Mouse (Mus musculus): ENCODE measurements at regions not wholly inside any gene's neighbourhood (a gene's known extent, or its start where the extent isn't known, plus 50 kb on each side); places are given as distances from the start of the nearest gene placed in this dataset.

DNA sequence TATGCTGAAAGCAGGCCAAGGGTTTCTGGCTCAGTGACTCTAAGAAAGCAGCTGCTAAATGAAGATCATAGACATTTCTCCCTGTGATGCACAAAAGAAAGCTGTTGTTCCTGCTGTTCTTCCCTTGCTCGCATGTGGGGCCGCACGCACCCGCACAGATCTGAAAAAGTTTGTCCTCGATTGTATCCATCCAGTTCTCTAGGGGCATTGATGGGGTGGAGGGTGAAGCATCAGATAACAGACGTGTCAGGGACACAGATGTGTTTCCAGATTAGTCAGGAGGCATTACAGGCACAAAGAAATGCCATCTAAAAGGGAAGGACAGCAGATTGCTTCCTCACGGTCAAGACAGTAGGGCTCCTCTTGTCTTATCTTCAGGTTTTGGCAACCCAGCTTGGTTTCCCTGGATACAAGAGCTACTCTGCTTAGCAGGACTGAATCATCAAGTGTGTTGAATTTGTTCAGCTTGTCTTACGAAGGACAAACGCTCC is 2001.3 kb downstream of the Pcdh9 start:
- DNase-seq (ENCODE audit: low spot score in 2 of 2), result peak; percentile 26 to 87
- intact Hi-C loops (cut with DNase I), result loop anchor here (2.0 kb wide), 1 partner anchor 428 kb away; no protein-coding TSS in a partner anchor

DNA sequence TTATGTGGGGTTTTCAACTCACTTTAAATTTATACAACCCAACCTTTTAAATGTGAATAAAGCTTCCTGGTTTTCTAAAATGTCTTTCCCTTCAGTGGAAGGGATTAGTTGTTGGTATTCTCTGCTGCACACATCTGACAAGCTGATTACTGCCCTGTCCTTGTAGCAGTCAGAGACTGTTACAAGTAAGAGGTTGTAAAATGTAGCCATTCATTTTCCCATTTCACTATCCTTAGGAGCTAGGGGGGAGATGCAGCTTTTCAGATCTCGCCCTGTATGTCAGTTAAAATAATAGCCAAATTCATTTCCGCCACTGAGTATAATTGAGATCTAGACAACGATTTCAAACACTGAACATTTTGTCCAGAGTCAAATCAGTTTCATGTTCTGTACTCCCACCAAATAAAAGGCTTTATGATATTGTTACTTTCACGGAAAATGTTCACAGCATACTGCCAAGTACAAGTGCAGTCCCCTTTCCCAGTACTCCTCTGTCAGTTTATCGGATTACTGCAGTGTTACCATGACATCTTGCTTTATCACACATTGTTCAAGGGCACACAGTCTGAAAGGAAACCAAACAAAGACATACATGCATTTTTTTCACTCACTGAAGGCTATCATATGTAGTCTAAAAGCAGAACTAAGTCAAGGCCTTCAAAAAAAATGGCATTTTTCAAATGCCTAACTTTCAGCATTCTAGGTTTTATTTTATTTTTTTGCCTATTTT is 2024.4 kb downstream of the Pcdh9 start:
- intact Hi-C loops (cut with DNase I), result no loop called here
- no peak for DNase-seq (ENCODE audit: low spot score in 2 of 2)

DNA sequence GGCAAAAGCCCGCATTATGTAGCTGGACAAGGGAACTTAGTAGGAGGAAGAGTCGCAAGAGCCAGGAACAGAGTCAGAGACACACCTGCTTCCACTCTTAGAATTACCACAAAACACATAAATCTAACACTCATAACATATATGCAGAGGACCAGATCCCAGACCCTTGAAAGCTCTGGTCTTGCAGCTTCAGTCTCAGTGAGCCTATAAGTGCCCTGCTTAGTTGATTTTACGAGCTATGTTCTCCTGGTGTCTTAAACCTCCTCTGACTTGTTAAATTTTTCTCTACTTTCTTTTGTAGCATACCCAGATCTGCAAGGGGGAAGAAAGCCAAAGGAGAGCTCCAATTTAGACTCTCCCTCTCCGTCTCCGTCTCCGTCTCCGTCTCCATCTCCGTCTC is 2038.2 kb downstream of the Pcdh9 start:
- DNase-seq (ENCODE audit: low spot score in 2 of 2), result no peak
- intact Hi-C loops (cut with DNase I), result no loop called here

All from left cerebral cortex, postnatal 25 days (tissue).